Mouse (Mus musculus) embryo, embryonic 11 days (tissue): ENCODE measurements around the gene Nsfl1c.
"Not testable (repeated sequence)": the region's sequence is repeated elsewhere in the genome, so short reads cannot be mapped to it uniquely, and the experiment has no call there.

Experiments used
- DNase-seq: peaks from one replicate; pipeline ENCODE4 v3.0.0-alpha.2; 2015

Nsfl1c gene

DNA sequence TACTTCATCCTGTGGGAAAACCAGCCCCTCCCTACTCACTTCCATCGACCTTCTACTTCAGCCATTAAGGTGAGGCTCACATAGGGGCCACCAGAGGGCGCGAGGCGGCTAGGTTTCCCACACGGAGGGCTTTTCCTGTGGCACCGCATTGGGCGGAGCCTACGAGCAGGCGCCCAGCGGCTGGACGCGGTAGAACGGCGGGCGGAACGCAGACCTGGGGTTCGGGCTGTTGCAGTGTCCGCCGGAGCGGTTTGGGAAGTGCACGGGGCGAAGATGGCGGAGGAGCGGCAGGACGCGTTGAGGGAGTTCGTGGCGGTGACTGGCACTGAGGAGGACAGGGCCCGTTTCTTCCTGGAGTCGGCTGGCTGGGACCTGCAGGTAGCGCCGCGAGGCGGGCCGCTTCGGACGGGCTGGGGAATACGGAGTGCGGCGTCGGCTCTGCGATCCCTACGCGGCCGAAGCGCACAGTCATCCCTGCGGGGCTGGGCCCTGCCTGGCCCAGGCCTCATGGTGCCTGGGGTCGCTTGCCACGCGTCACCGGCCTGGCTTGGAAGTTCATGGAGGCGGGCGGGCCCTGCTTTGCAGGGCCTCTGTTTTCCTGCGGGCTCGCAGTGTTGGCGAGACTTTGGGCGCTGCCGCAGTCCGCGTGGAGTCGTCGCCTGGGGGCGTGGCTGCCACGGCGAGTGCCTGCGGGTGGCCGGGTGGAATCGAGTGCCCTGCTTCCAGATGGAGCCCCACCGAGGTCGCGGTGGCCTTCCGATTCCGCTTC, at the start of gene Nsfl1c:
TSS of gene Nsfl1c (plus strand) at position 148 of the 769 bp plus-strand sequence.
- DNase-seq: peak; percentile 96

- DNase-seq: not testable (repeated sequence)
Measured at GRCm38 (mm10) chr2:151476053-151476452, 17.9 kb upstream of the Nsfl1c start, which contains the start of gene 4921509C19Rik. Gene 4921509C19Rik (minus strand): TSS chr2:151476153.

GRCm38 (mm10) chr2:151486496-151486895, 7.5 kb upstream of the Nsfl1c start:
- DNase-seq: no peak

- DNase-seq: no peak
Measured at GRCm38 (mm10) chr2:151498358-151498757, 4.4 kb downstream of the Nsfl1c start.

DNA sequence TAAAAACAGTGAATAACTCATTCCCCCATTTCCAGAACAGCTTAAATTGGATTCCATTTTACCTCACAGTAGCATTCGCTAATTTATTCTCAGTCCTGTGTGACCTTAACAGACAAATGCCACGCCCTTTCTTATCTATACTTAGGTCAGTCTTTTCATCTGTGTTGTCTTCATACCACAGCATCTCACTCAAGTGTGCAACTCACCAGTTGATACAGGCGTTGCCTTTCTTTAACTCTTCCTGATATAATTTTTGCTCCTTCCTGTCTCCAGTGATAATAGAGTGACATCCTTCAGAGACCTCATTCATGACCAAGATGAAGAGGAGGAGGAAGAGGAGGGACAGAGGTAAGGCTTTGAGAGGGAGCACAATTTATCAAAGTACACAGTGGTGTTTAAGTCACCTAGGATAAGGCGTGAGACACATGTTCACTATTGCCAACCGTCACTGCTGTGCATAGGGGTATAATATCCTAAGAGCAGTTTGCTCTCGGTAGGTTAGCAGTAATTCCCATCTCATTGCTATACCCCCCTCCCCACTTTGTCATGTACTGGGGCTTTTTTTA, 6.5 kb downstream of the Nsfl1c start:
- no peak for DNase-seq

GRCm38 (mm10) chr2:151504226-151504625, 10.2 kb downstream of the Nsfl1c start:
- DNase-seq: peak; percentile 2

DNA sequence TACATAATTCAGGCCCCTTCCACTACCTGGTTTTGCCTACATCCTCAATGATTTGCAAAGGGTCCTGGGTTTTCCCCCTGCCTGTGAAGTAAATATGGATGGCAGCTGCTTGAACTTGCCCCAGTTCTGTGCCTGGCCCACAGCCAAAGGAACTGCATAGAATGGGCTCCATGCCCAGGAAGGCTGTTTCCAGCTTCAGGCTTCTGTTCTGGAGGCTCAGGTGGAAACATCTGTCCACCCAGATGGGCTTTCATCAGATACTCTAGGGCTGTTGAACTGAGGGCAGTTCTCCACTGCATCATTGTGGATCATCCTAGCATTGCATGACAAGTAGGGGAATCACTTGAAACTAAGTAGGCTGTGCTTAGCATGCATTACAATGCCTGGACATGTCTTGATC, 18.2 kb downstream of the Nsfl1c start:
- no peak for DNase-seq

DNA sequence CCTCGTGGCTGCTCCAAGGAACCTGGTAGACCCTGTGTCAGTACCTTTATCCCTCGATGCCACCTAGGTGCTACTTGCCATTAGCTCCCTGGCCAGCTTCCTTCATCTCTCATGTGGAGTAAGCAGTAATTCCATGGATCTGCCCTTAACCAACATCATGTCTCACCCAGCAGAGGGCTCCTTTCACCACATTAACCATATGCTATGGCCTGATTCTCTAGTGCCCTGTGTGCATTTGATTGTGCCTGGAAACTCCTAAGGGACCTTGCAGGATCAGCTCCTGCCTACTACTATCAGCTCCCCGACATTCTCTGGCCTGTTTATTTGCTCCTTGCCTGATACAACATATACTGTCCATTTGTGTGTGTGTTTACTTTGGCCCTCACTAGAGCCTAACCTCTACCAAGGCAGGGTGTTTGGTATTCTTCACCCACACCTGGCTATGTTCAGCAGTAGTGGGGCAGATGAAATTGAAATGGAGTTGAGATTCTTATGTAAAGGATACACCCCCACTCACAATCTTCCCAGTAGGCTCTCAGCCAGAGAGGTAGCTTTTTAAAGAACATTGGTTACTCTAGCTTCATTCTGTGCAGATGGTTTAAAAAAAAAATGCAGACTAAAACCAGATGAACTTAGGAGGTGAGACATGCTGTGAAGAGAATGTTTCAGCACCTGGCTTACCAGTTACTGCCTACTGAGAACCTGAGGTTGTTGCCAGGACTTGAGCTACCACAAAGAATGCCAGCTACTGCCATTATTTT, 19.7 kb downstream of the Nsfl1c start:
- DNase-seq: no peak

DNA sequence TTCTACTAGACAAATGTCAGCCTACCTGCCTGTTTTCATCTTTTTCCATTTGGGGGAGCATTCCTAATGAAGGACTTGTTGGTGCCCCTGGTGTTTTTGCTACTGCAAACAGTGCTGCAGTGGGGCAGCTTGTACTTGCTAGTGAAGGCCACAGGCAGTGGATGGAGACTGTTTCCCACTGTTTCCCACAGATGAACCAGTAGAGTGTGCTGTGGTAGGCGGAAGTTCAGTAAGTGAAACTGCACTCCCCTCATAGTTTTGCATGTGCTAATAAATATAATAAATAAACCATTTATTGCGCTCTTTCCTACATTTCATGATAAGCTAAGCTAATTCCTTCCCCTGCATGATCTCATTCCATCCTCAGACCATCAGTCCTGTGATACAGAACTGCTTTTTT, 25.0 kb downstream of the Nsfl1c start:
- no peak for DNase-seq

DNA sequence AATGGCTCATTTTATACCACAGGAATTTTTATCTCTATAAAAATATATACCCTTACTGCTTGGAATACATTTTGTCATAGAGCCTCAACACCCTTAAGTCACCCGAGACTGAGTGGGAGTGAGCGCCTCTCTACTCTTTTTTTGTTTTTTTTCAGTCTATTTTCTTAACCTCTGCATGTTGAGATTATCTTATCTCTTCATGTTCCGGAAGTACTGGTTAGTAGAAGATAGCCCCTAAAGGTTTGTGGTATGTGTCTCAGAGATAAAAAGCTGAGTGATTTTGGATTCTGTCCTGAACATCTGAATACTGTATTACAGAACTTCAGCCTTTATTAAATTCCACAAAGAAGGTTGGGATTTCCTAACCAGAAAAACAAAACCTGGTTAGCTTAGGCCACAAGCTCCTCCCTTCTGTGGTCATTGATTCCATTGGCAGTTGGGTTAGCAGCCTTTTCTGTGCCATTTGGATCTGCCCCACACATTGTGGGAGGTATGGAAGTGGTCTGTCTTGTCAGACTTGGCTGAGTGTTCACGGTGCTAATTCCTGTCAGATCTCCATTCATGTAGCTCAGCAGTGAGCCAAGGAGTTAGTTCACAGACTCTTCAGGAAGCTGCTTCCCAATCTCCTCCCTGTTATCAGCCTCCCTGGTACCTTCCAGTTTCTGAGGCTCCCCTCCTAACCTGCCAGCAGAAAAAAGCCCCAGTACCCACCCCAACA, 30.5 kb downstream of the Nsfl1c start:
- no peak for DNase-seq

DNA sequence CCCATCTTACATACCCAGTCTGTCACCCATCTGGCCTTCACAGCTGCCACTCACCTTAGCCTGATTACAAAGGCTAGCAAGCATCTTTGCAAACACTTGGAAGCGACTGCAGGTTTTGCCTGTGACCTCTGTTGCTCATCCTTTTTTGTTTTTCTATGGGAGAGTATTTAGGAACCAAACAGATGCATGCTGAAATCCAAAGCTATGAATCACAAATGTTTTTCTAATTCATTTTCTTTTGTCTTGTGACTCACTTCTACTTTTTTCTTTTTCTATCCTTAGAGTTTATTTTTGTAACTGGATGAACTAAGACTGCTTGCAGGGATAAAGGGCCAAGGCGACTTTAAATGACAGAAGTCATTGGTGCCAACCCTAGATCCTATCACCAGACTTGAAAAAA, 31.5 kb downstream of the Nsfl1c start:
- DNase-seq: no peak

DNA sequence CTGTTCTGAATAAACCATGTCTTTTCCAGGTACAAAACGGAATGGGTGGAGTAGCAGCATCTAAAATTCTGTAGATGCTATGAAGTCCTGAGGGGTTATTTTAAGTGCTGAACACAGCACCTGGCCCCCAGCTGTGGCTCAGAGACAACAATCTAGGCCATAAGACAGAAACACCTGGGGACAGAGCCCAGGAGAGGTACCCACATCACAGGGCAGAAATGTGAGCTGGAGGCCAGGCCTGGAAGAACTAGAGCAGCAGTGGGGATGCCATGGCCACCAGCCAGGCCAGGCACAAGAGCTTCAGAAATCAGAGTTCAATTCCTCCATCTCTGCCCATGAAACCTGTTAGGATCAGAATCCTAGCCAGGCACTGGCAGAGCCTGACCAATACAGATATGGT, 34.1 kb downstream of the Nsfl1c start:
- no peak for DNase-seq

DNA sequence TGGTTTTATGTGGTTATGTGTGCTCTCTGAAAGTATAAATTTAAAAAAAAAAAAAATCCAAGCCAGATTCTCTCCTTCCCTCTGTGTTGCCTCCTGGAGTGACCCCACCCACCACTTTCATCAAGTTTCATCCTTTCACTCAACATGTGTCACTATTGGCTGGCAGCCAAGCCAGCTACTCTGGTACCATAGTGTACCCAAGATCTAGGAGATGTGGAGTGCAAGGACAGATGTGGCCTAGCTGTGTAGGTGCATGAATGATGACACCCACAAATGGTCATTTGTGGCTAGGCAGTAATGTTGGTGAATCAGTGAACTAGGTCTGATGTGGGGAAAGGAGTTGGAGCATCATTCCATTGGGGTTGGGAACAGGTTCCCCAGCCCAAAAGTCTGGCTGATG, 35.2 kb downstream of the Nsfl1c start:
- no peak for DNase-seq

DNA sequence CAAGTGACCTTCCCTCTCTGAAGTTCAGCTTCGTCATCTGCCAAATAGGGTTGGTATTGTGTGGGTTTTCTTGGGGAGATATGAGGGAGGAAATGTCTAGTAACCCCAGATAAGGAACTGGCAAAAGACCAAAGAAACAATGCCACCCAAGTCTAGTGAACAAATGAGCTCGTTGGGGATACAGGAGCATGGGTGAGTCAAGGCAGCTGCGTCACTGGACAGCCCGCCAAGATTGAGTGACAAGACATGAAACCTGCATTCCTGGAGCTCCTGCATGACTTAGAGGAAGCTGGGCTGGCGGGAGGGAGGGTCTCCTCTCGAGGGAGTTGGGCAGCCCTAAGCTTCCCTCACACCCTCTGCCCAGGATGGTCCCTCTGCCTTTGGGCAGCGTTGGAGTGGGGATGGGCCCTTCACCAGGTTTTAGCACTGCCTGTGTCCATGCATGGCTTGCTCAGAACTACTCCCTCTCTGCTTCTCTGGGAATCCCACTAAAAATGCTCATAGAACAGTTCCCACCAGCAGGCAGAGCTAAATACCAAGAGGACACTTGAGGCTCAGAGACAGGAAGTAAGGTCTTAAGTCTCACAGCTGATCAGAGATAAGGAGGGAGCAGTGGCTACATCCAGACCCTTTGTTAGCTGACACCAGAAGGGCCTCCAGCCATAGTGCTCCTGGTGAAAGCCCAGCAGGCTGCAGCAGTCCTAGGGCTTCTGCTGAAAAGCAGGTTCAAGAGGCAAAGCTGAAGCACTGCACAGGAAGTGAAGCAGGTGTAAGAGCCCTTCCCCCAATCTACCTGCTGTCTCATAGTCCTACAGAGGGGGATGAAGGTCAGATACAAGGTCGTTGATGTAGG, 36.6 kb downstream of the Nsfl1c start:
- DNase-seq: no peak

DNA sequence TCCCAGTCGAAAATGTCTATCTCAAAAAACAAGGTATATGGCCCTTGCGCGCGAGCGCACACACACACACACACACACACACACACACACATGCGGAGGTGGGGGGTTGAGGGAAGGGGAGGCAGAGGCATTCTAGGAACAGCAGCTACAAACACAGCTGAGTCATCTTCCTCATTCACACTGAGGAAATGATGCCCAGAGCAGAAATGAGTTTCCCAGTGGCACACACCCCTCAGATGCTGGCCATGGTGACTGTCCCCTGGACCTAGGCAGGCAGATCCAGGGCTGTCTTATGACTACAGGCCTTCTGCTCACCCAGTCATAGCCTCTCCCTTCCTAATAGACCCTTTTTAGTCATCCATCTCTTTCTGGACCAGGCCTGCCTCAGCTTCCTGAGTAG, 39.6 kb downstream of the Nsfl1c start:
- no peak for DNase-seq

DNA sequence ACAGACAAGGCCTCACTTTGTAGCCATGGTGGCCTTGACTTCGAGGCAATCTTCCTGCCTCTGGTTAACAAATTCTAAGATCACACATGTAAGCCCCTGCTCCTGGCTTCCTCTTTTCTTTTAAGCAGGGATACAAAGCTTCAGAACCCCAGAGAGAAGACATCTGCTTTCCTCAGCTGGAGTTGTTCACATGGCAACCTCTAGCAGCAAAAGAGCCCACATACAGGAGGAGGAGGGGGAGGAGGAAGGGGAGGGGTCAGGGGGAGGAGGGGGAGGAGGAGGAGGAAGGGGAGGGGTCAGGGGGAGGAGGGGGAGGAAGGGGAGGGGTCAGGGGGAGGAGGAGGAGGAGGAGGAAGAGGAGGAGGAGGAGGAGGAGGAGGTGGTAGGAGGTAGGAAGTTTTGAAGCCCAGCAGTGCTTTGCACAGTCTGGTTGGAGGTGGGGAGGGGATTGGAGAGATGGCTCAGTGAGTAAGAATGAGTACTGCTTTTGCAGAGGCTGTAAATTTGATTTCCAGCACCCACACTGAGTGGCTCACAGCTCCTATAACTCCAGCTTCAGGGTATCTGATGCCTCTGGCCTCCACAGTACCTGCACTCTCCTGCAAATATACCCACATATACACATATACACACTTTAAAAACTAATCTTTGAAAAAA, 42.1 kb downstream of the Nsfl1c start:
- DNase-seq: peak; percentile 35

GRCm38 (mm10) chr2:151536618-151536974, 42.6 kb downstream of the Nsfl1c start:
- DNase-seq: no peak

- no peak for DNase-seq
Measured at GRCm38 (mm10) chr2:151538646-151539045, 44.7 kb downstream of the Nsfl1c start.

DNA sequence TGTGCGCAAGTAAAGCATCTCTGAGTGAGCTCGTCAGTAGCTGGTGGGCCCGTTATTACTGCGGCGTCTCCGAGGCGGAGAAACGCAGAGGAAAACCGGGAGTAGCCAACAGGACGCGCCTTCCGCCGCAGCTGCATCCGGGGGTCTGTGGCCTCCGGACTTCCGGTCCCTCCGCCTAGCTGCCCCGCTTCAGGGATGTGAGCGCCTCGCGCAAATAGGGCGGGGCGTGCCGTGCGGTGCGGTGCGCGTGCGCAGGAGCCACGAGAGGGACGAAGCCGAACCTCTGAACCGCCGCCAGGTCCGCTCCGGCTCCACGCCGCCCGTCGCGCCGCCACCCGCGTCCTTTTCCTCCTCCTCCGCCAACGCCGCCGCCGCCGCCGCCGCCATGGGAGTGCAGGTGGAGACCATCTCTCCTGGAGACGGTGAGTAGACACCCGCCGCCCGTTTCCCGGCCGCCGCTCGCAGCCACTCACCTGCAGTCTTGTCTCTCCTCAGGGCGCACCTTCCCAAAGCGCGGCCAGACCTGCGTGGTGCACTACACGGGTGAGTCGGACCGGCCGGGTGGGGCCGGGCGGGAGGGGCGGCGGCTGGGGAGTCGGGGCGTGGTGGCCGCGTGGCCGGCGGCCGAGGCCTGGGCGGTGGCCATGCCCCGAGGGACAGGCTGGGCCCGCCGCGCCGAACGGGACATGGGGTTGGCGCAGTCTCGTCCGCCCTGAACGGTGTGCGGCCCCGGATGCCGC, 48.5 kb downstream of the Nsfl1c start, which contains the start of gene Fkbp1a:
TSS of gene Fkbp1a (plus strand) at position 161 of the 740 bp plus-strand sequence.
- DNase-seq: peak; percentile 97

GRCm38 (mm10) chr2:151543063-151543895, 49.3 kb downstream of the Nsfl1c start:
- peak; percentile 82 for DNase-seq
